Mouse (Mus musculus) neural tube, embryonic 11.5 days (tissue): ENCODE measurements around the gene Gm14632. TPM values are rescaled to one million over a fixed set of nuclear protein-coding genes. Genes with fewer than 3 reads are reported as not detected.
"Not testable (repeated sequence)": the region's sequence is repeated elsewhere in the genome, so short reads cannot be mapped to it uniquely, and the experiment has no call there.

Experiments
- ATAC-seq: fragments of 200-750 bp; cut with Nextera tagmentation; 2 replicates; pipeline ENCODE4 v1.8.0; 2017; ENCODE audit warnings: moderate number of reproducible peaks, mild to moderate bottlenecking, moderate TSS enrichment, moderate library complexity; ENCODE audit not compliant: insufficient read depth, low FRiP score, low TSS enrichment
- DNase-seq: peaks from one replicate; pipeline ENCODE4 v3.0.0-alpha.2; 2015; ENCODE audit warnings: low spot score
- H3K27ac ChIP-seq: fragments of 300-500 bp; sonication (generic); 2 replicates; pipeline ENCODE4 v1.5.1; 2014; ENCODE audit warnings: low read depth, mild to moderate bottlenecking, low read length
- H3K27me3 ChIP-seq: fragments of 300-500 bp; sonication (generic); 2 replicates; pipeline ENCODE4 v1.6.1; 2014; ENCODE audit warnings: mild to moderate bottlenecking, low read length, mixed read lengths; ENCODE audit not compliant: control insufficient read depth, insufficient read depth
- H3K36me3 ChIP-seq: fragments of 300-500 bp; sonication (generic); 2 replicates; pipeline ENCODE4 v1.6.1; 2014; ENCODE audit warnings: mild to moderate bottlenecking, low read length, moderate library complexity, mixed read lengths; ENCODE audit not compliant: control insufficient read depth, insufficient read depth
- H3K4me1 ChIP-seq: fragments of 300-500 bp; sonication (generic); 2 replicates; pipeline ENCODE4 v1.6.1; 2014; ENCODE audit warnings: low read length, mixed read lengths; ENCODE audit not compliant: control insufficient read depth, insufficient read depth
- H3K4me2 ChIP-seq: fragments of 300-500 bp; sonication (generic); 2 replicates; pipeline ENCODE4 v1.6.1; 2014; ENCODE audit warnings: low read depth, mild to moderate bottlenecking, moderate library complexity
- H3K4me3 ChIP-seq: fragments of 300-500 bp; sonication (generic); 2 replicates; pipeline ENCODE4 v1.5.1; 2014; ENCODE audit warnings: low read depth, low read length
- H3K9ac ChIP-seq: fragments of 300-500 bp; sonication (generic); 2 replicates; pipeline ENCODE4 v1.6.1; 2014; ENCODE audit warnings: mild to moderate bottlenecking, low read length
- H3K9me3 ChIP-seq: fragments of 300-500 bp; sonication (generic); 2 replicates; pipeline ENCODE4 v1.6.1; 2016; ENCODE audit warnings: low read length; ENCODE audit not compliant: control insufficient read depth
- WGBS: fragments of 180-500 bp; shearing (Covaris S2); extraction: QIAGEN DNeasy Blood & Tissue Kit; methylation state at CpG from one replicate; pipeline ENCODE4 v1.1.7; 2014; 5-methylcytosine and 5-hydroxymethylcytosine counted together
- polyA plus RNA-seq: library from polyadenylated mRNA; unstranded; fragments of >200 nt; fragmentation: Nextera tagmentation; extraction: Ambion mirVana; gene quantifications from 2 replicates; pipeline ENCODE4 v1.2.1, GENCODE M21; 2014

Gene Gm14632
- polyA plus RNA-seq, result not detected in 2 replicates

- 85% methylated on average over 4 of the region's 7 CpGs for WGBS
- H3K4me2 ChIP-seq, H3K36me3 ChIP-seq, H3K4me1 ChIP-seq, H3K4me3 ChIP-seq, DNase-seq, H3K27me3 ChIP-seq, ATAC-seq, H3K9me3 ChIP-seq, H3K27ac ChIP-seq, H3K9ac ChIP-seq: not testable (repeated sequence)
These were observed at the start of gene Gm14632 for GRCm38 (mm10) chrX:30329472-30329871. Gene Gm14632, plus strand, starts transcription at chrX:30329772.
